Mouse (Mus musculus) adrenal gland, postnatal 36 days (tissue): ENCODE results near the gene Gdap1l1. TPM values are rescaled to one million over a fixed set of nuclear protein-coding genes. Genes with fewer than 3 reads are reported as not detected.

Experiments
- total RNA-seq, 2 experiments: library from RNA; stranded (reverse); gene quantifications; 2 replicates each; pipeline ENCODE4 v1.2.3; 2021

Gene Gdap1l1
- total RNA-seq, 2 experiments from 2014 or later: 2.8 to 3.1 TPM

Other genes starting within 250 kb of the Gdap1l1 start
- 10 to 100 TPM in 1 of 2 experiments, 1 to 10 TPM in 1; 1.6 to 12.0 TPM for gene Tox2, start 235.4 kb upstream of the Gdap1l1 start, total RNA-seq
- gene Jph2, start 40.5 kb upstream of the Gdap1l1 start, total RNA-seq: 1 to 10 TPM; 3.4 to 5.3 TPM
- gene Oser1, start 13.8 kb upstream of the Gdap1l1 start, total RNA-seq: 10 to 100 TPM; 37.2 to 43.4 TPM
- gene Fitm2, start 34.2 kb downstream of the Gdap1l1 start, total RNA-seq: 10 to 100 TPM; 83.6 to 87.8 TPM
- gene R3hdml, start 53.8 kb downstream of the Gdap1l1 start, total RNA-seq: not detected
- under 1 TPM in 1 of 2 experiments, not detected in 1; 0.40 TPM for gene Hnf4a, start 68.3 kb downstream of the Gdap1l1 start, total RNA-seq
- 10 to 100 TPM; 22.7 to 34.8 TPM for gene Ttpal, start 163.8 kb downstream of the Gdap1l1 start, total RNA-seq
- gene Serinc3, start 206.7 kb downstream of the Gdap1l1 start, total RNA-seq: 100 to 1,000 TPM; 565 to 629 TPM
- gene Pkig, start 219.9 kb downstream of the Gdap1l1 start, total RNA-seq: 10 to 100 TPM; 45.0 to 46.0 TPM